Mouse (Mus musculus) heart, adult 2 months (tissue): ENCODE results near the gene Zfp488.

Experiments
- CTCF ChIP-seq: fragments of 200-600 bp; IDR thresholded peaks from 2 replicates; pipeline ENCODE4 v1.8.1; 2022; ENCODE audit warnings: antibody characterized with exemption, mild to moderate bottlenecking, moderate library complexity
- EP300 ChIP-seq: fragments of 200-500 bp; IDR thresholded peaks from 2 replicates; pipeline ENCODE4 v1.6.1; 2011; ENCODE audit warnings: low read depth, low read length, control low read depth; ENCODE audit not compliant: insufficient read depth
- POLR2A ChIP-seq: fragments of 200-500 bp; IDR thresholded peaks from 2 replicates; pipeline ENCODE4 v1.6.1; 2011; ENCODE audit warnings: mild to moderate bottlenecking, low read depth, low read length, control low read depth; ENCODE audit not compliant: insufficient read depth

DNA sequence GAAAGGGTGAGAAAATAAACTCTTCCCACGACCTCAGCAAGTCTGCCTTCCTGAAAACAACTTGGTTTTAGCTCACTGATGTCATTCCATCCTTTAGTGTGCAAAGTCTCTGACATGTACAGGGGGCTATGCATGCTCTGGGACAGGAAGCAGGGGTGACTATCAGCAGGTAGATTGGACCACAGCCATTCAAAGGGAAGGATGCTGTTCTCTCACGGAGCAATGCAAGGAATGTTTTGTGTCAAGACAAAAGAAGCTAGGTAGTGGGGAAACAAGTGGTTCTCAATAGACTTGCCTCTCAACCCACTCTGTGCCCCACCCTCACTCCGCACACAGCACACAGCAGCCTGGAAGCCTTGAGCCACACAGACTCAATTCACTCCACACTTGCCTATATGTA, 10.6 kb upstream of the Zfp488 start:
- TF ChIP-seq EP300 (no peak), POLR2A (no peak), CTCF (no peak)
